Mouse (Mus musculus) liver, adult 2 months (tissue): Measurements from ENCODE around the gene Taldo1. TPM values are rescaled to one million over a fixed set of nuclear protein-coding genes. Genes with fewer than 3 reads are reported as not detected.

Experiments used
- DNase-seq: peaks from one replicate; pipeline ENCODE4 v3.0.0-alpha.2; 2011; ENCODE audit warnings: low read depth, low spot score; ENCODE audit errors: extremely low read depth
- H3K27ac ChIP-seq: fragments of 200-500 bp; replicated peaks from 2 replicates; pipeline ENCODE4 v1.5.1; 2012; ENCODE audit warnings: low read depth, mild to moderate bottlenecking, control low read depth, inconsistent platforms, low read length; ENCODE audit not compliant: insufficient read depth
- H3K27me3 ChIP-seq: fragments of 200-500 bp; 2 replicates; pipeline ENCODE4 v1.6.1; 2012; ENCODE audit warnings: mild to moderate bottlenecking, moderate library complexity, low read length, inconsistent platforms; ENCODE audit not compliant: control insufficient read depth, insufficient read depth
- H3K36me3 ChIP-seq: fragments of 200-500 bp; 2 replicates; pipeline ENCODE4 v1.6.1; 2012; ENCODE audit warnings: low read length, inconsistent platforms; ENCODE audit not compliant: control insufficient read depth, insufficient read depth
- H3K4me1 ChIP-seq: fragments of 200-500 bp; 2 replicates; pipeline ENCODE4 v1.6.1; 2011; ENCODE audit warnings: low read length; ENCODE audit not compliant: control insufficient read depth, insufficient read depth
- H3K4me3 ChIP-seq: fragments of 200-500 bp; 2 replicates; pipeline ENCODE4 v1.5.1; 2011; ENCODE audit warnings: low read depth, mild to moderate bottlenecking, control low read depth, low read length, moderate library complexity; ENCODE audit not compliant: insufficient read depth
- H3K79me2 ChIP-seq: fragments of 200-500 bp; 2 replicates; pipeline ENCODE4 v1.6.1; 2012; ENCODE audit warnings: inconsistent platforms, mild to moderate bottlenecking, low read length, moderate library complexity; ENCODE audit not compliant: control insufficient read depth, insufficient read depth
- H3K9ac ChIP-seq: fragments of 200-500 bp; 2 replicates; pipeline ENCODE4 v1.6.1; 2012; ENCODE audit warnings: low read depth, mild to moderate bottlenecking, control low read depth, inconsistent platforms, low read length
- CTCF ChIP-seq: fragments of 200-500 bp; IDR thresholded peaks from 2 replicates; pipeline ENCODE4 v1.5.1; 2011; ENCODE audit warnings: low read depth, low read length, control low read depth
- POLR2A ChIP-seq: fragments of 200-500 bp; IDR thresholded peaks from 2 replicates; pipeline ENCODE4 v1.6.1; 2011; ENCODE audit warnings: low read length, control low read depth; ENCODE audit not compliant: insufficient read depth; ENCODE audit errors: extremely low read depth
- WGBS: fragments of 180-500 bp; shearing (Covaris S2); methylation state at CpG from one replicate; pipeline ENCODE4 v1.1.7; 2018; 5-methylcytosine and 5-hydroxymethylcytosine counted together
- polyA plus RNA-seq: library from polyadenylated mRNA; depleted of rRNA; stranded (reverse); fragments of >200 nt; gene quantifications from 2 replicates; pipeline ENCODE4 v1.2.3, GENCODE M21; 2012
- total RNA-seq: library from RNA; depleted of rRNA; stranded (reverse); fragments of >200 nt; gene quantifications from 2 replicates; pipeline ENCODE4 v1.2.3, GENCODE M21; 2014

Gene Taldo1
- total and polyA plus RNA-seq, 2 experiments, result 125 to 195 TPM

- Histone ChIP-seq H3K9ac (no peak overlapping the region), H3K36me3 (peaks cover 9% of the 10 kb centered on the region; the same call in 1 of the 2 replicates), H3K27me3 (no peaks in the 10 kb centered on the region), H3K4me3 (no peak overlapping the region), H3K4me1 (peaks cover 17% of the 10 kb centered on the region), H3K79me2 (no peaks in the 10 kb centered on the region; the same call in 1 of the 2 replicates), H3K27ac (no peak overlapping the region)
- WGBS, result 90% methylated on average over 9 of the region's 9 CpGs
- no peak for DNase-seq
- TF ChIP-seq POLR2A, result no peak
- no peak for TF ChIP-seq CTCF
These were observed 38.7 kb downstream of the Taldo1 start for GRCm38 (mm10) chr7:141430585-141431240.

GRCm38 (mm10) chr7:141431434-141432185, 39.6 kb downstream of the Taldo1 start:
- Histone ChIP-seq H3K27me3 (no peaks in the 10 kb centered on the region), H3K4me1 (peaks cover 23% of the 10 kb centered on the region), H3K4me3 (no peak overlapping the region), H3K36me3 (peaks cover 9% of the 10 kb centered on the region; the same call in 1 of the 2 replicates), H3K79me2 (no peaks in the 10 kb centered on the region; the same call in 1 of the 2 replicates), H3K27ac (peak overlapping the region; percentile 95), H3K9ac (peak overlapping the region; percentile 67)
- WGBS, result 91% methylated on average over 19 of the region's 19 CpGs
- TF ChIP-seq CTCF, result no peak
- no peak for TF ChIP-seq POLR2A
- no peak for DNase-seq

GRCm38 (mm10) chr7:141432186-141432611, 40.2 kb downstream of the Taldo1 start:
- H3K4me3 ChIP-seq, result peak overlapping the region; percentile 41
- no peaks in the 10 kb centered on the region; the same call in 1 of the 2 replicates for H3K79me2 ChIP-seq
- H3K4me1 ChIP-seq, result peaks cover 24% of the 10 kb centered on the region
- peak overlapping the region; percentile 67 for H3K9ac ChIP-seq
- H3K27me3 ChIP-seq, result no peaks in the 10 kb centered on the region
- TF ChIP-seq POLR2A, result no peak
- TF ChIP-seq CTCF, result no peak
- H3K27ac ChIP-seq, result peak overlapping the region; percentile 95
- 44% methylated on average over 8 of the region's 8 CpGs for WGBS
- peak; percentile 58 for DNase-seq
- H3K36me3 ChIP-seq, result peaks cover 9% of the 10 kb centered on the region; the same call in 1 of the 2 replicates

- Histone ChIP-seq H3K36me3 (peaks cover 9% of the 10 kb centered on the region; the same call in 1 of the 2 replicates), H3K27me3 (no peaks in the 10 kb centered on the region), H3K27ac (peak overlapping the region; percentile 95), H3K4me3 (peak overlapping the region; percentile 48), H3K79me2 (no peaks in the 10 kb centered on the region; the same call in 1 of the 2 replicates), H3K4me1 (peaks cover 24% of the 10 kb centered on the region), H3K9ac (peak overlapping the region; percentile 67)
- DNase-seq, result peak; percentile 89
- TF ChIP-seq POLR2A (0 out of 2 replicates have a peak, but pooled peaks have one; percentile 35), CTCF (no peak)
- WGBS, result 30% methylated on average over 6 of the region's 6 CpGs
These were observed 40.9 kb downstream of the Taldo1 start for GRCm38 (mm10) chr7:141432741-141433516.

GRCm38 (mm10) chr7:141433517-141434400, 41.8 kb downstream of the Taldo1 start:
- peak; percentile 90 for DNase-seq
- H3K36me3 ChIP-seq, result peaks cover 9% of the 10 kb centered on the region; the same call in 1 of the 2 replicates
- 22% methylated on average over 15 of the region's 15 CpGs for WGBS
- peak overlapping the region; percentile 48 for H3K4me3 ChIP-seq
- no peaks in the 10 kb centered on the region; the same call in 1 of the 2 replicates for H3K79me2 ChIP-seq
- TF ChIP-seq CTCF (no peak), POLR2A (0 out of 2 replicates have a peak, but pooled peaks have one; percentile 2)
- H3K4me1 ChIP-seq, result peaks cover 24% of the 10 kb centered on the region
- peak overlapping the region; percentile 63 for H3K9ac ChIP-seq
- no peaks in the 10 kb centered on the region for H3K27me3 ChIP-seq
- peak overlapping the region; percentile 95 for H3K27ac ChIP-seq
